Mouse (Mus musculus): ENCODE data around the gene Dmkn. TPM values are rescaled to one million over a fixed set of nuclear protein-coding genes. Genes with fewer than 3 reads are reported as not detected.
"Not testable (repeated sequence)": the region's sequence is repeated elsewhere in the genome, so short reads cannot be mapped to it uniquely, and the experiment has no call there.

Gene Dmkn
- polyA plus RNA-seq, 1 experiment from 2014 or later, result 5.9 TPM

DNA sequence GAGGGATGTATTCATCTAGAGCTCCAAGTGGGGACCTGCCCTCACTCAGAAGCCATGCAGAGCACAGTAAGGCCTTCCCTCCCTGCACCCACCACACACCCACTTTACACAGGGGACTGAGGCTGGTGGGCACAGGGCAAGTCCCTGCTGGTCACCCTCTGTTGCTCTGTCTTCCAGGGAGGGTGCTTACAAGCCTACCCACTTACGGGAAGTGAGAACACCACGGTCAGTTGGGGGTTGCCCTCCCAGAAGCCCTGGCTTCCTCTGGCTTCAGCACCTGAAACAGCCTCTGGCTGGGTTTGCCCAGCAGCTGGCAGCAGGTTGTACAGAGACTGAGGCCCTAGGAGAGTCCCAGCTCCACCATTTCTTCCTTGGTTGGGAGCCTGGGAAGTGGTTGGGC is 21.0 kb upstream of the Dmkn start:
- not testable (repeated sequence) for H3K36me3 ChIP-seq; H3K4me3 ChIP-seq; ATAC-seq (ENCODE audit: borderline replicate concordance, extremely low read depth, low FRiP score, low TSS enrichment); H3K9me3 ChIP-seq; H3K4me2 ChIP-seq; H3K9ac ChIP-seq; H3K27me3 ChIP-seq; H3K4me1 ChIP-seq; H3K27ac ChIP-seq
- 84% methylated on average over 2 of the region's 2 CpGs for WGBS

DNA sequence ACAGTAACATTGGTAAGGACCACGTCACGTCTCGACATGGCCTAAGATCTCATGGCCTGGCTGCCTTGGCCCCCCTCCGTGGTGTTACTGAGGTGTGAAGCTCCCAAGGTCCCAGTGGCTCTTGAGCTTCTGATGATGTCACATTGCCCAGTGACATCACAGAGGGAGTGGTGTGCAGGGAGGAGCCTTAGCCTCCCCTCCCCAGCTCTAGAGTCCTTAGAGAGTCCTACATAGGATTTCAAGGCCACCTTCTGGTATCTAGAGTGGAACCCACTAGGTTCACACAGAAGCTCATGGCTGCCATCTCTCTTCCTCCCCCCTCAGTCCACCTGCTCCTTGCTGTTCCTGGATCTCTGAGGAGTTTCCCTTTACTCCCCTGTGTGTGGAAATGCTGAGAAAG is 19.9 kb upstream of the Dmkn start, which contains the start of gene Gapdhs:
Gene Gapdhs, minus strand, starts transcription at position 65 of the 400 bp plus-strand sequence.
- H3K27me3 ChIP-seq; H3K4me2 ChIP-seq; ATAC-seq (ENCODE audit: borderline replicate concordance, extremely low read depth, low FRiP score, low TSS enrichment); H3K4me1 ChIP-seq; H3K9ac ChIP-seq; H3K36me3 ChIP-seq; H3K9me3 ChIP-seq; H3K4me3 ChIP-seq: not testable (repeated sequence)
- no CpG with 5 or more reads among the region's 4 CpGs for WGBS
- H3K27ac ChIP-seq, result 0 out of 2 replicates have a peak within 1 kb of the TSS, but pooled peaks have one; percentile 25

- H3K4me1 ChIP-seq, result 0 out of 2 replicates have a peak, but pooled peaks cover 4% of the 10 kb centered on the region
- no peaks in the 10 kb centered on the region for H3K27me3 ChIP-seq
- H3K9ac ChIP-seq, result no peak overlapping the region
- WGBS, result 21% methylated on average over 4 of the region's 4 CpGs
- H3K36me3 ChIP-seq, result no peaks in the 10 kb centered on the region
- H3K27ac ChIP-seq, result 0 out of 2 replicates have a peak overlapping the region, but pooled peaks have one; percentile 25
- ATAC-seq (ENCODE audit: borderline replicate concordance, extremely low read depth, low FRiP score, low TSS enrichment), result peak; percentile 55
- H3K9me3 ChIP-seq, result no peaks in the 10 kb centered on the region
- H3K4me3 ChIP-seq, result no peak overlapping the region
- no peak overlapping the region for H3K4me2 ChIP-seq
These were observed 19.4 kb upstream of the Dmkn start for GRCm38 (mm10) chr7:30744022-30744598.

DNA sequence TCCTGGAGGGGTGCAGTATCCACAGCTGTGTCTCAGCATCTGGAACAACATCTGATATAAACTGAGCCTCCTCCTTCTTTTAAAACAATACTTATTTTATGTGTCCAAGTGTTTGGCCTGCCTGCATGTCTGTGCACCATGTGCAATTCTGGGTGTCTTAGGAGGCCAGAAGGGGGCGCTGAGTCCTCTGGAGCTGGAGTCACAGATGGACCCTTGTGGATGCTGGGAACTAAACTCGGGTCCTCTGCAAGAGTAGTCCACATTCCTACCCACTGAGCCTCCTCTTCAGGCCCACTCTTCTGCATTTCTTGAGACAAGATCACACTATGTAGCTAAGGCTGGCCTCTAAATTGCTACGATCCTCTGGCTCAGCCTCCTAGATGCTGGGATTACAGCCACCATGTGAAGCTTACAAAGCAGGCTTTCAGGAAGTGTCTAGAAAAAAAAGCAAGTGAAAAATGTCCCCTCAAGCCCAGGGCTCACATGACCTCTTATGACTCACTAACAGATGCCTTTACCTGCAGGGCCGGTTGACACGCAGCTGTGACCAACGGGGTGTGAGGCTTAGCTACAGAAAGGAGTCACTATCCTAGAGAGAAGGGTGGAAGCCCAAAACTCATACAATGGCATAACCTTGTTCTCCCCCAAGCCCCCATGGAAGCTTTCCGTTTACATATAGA is 15.9 kb upstream of the Dmkn start:
- Histone ChIP-seq H3K4me3 (no peak overlapping the region), H3K36me3 (no peaks in the 10 kb centered on the region), H3K27ac (no peak overlapping the region), H3K9ac (no peak overlapping the region), H3K4me2 (no peak overlapping the region), H3K4me1 (0 out of 2 replicates have a peak, but pooled peaks cover 4% of the 10 kb centered on the region), H3K9me3 (no peaks in the 10 kb centered on the region), H3K27me3 (no peaks in the 10 kb centered on the region)
- 75% methylated on average over 7 of the region's 7 CpGs for WGBS
- no peak for ATAC-seq (ENCODE audit: borderline replicate concordance, extremely low read depth, low FRiP score, low TSS enrichment)

DNA sequence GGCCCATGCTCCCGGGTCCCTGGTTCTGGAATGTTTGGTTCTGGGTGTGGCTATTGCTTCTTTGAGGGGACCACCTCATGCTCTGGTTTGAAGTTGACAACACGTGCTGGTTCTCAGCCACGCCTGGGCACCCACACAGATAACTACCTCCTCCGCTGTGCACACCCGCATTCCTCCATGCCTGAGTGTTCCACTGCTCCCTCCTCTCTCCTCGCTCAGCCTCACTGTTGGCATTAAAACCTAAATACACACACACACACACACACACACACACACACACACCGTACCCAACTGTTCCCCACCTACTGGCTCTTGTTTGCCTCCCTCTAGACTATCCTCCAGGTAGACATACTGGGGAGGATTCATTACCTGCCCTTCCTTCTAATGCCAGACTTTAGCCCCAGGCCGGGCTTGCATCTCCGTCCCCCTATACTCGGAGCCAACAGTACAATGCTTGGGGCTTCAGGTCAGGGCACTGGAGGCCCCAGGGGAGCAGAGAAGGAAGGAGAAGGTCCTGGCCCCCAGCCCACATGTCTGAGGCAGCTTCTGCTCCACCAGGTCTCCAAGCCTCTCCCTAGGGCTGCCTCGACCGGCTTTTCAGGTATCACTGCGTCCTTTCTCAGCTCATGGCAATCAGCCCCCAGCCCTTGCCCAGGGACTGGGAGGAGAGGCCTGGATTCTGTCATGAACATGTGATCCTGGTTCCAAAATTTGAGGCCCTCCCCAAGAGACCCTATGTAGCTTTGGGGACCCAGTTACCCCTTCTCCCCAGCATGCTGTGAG is 13.5 kb upstream of the Dmkn start:
- H3K27ac ChIP-seq, result no peak overlapping the region

DNA sequence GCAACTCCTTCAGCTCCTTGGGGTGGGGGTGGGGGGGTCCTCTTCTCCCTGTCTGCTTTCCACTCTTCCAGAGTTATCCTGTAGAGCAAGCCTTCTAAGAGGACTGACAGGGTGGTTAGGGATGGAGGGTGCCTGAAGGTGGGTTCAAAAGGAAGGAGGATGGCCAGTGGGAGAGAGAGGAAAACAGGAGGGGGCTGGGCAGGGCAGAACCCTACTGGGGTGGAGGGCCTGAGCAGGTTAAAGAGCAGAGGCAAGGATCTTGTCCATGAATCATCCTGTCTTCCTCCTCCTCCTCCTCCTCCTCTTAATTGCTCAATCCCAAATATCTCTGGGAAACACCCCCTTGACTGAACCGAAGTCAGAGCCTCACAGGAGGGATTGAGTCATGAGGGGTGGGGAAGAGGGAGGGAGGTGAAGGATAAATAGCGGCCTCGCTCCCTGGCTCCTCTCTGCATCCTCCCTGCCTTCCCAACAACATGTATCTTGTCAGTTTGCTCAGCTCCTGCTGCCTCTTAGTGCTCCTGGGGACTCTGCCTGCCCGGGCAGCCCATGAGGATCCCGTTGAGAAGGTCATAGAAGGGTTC is 12.4 kb upstream of the Dmkn start, which contains the start of gene Sbsn:
Gene Sbsn, plus strand, starts transcription at position 386 of the 584 bp plus-strand sequence.
- Histone ChIP-seq H3K4me1 (no peaks in the 10 kb centered on the region), H3K9me3 (no peaks in the 10 kb centered on the region), H3K4me2 (no peak within 1 kb of the TSS), H3K36me3 (peaks cover 4% of the 10 kb centered on the region; the same call in 1 of the 2 replicates), H3K4me3 (no peak within 1 kb of the TSS), H3K27me3 (no peaks in the 10 kb centered on the region), H3K9ac (no peak within 1 kb of the TSS), H3K27ac (no peak within 1 kb of the TSS)
- no peak for ATAC-seq (ENCODE audit: borderline replicate concordance, extremely low read depth, low FRiP score, low TSS enrichment)
- WGBS, result 55% methylated on average over 5 of the region's 5 CpGs

More for the DNA sequence above, 13.5 kb upstream of the Dmkn start:
- no peak overlapping the region for H3K4me3 ChIP-seq
- no peaks in the 10 kb centered on the region for H3K27me3 ChIP-seq
- peaks cover 2% of the 10 kb centered on the region; the same call in 1 of the 2 replicates for H3K36me3 ChIP-seq
- H3K9ac ChIP-seq, result no peak overlapping the region
- ATAC-seq (ENCODE audit: borderline replicate concordance, extremely low read depth, low FRiP score, low TSS enrichment), result peak; percentile 44; the same call in 1 of the 2 replicates
- no peaks in the 10 kb centered on the region for H3K4me1 ChIP-seq
- no peaks in the 10 kb centered on the region for H3K9me3 ChIP-seq
- WGBS, result 72% methylated on average over 13 of the region's 13 CpGs
- H3K4me2 ChIP-seq, result no peak overlapping the region

- H3K27ac ChIP-seq, result no peak overlapping the region
- H3K36me3 ChIP-seq, result peaks cover 4% of the 10 kb centered on the region; the same call in 1 of the 2 replicates
- H3K4me1 ChIP-seq, result peaks cover 9% of the 10 kb centered on the region
- no peak for ATAC-seq (ENCODE audit: borderline replicate concordance, extremely low read depth, low FRiP score, low TSS enrichment)
- no peaks in the 10 kb centered on the region for H3K27me3 ChIP-seq
- H3K4me2 ChIP-seq, result no peak overlapping the region
- no peaks in the 10 kb centered on the region for H3K9me3 ChIP-seq
- no peak overlapping the region for H3K9ac ChIP-seq
- no peak overlapping the region for H3K4me3 ChIP-seq
- 81% methylated on average over 3 of the region's 3 CpGs for WGBS
These were observed 6.6 kb upstream of the Dmkn start for GRCm38 (mm10) chr7:30757001-30757400.

GRCm38 (mm10) chr7:30758853-30759252 is 4.7 kb upstream of the Dmkn start:
- Histone ChIP-seq H3K9ac (no peak overlapping the region), H3K36me3 (peaks cover 4% of the 10 kb centered on the region; the same call in 1 of the 2 replicates), H3K9me3 (no peaks in the 10 kb centered on the region), H3K4me3 (no peak overlapping the region), H3K27me3 (no peaks in the 10 kb centered on the region), H3K4me1 (peaks cover 9% of the 10 kb centered on the region), H3K4me2 (no peak overlapping the region), H3K27ac (no peak overlapping the region)
- ATAC-seq (ENCODE audit: borderline replicate concordance, extremely low read depth, low FRiP score, low TSS enrichment), result no peak
- 21% methylated on average over 4 of the region's 4 CpGs for WGBS

DNA sequence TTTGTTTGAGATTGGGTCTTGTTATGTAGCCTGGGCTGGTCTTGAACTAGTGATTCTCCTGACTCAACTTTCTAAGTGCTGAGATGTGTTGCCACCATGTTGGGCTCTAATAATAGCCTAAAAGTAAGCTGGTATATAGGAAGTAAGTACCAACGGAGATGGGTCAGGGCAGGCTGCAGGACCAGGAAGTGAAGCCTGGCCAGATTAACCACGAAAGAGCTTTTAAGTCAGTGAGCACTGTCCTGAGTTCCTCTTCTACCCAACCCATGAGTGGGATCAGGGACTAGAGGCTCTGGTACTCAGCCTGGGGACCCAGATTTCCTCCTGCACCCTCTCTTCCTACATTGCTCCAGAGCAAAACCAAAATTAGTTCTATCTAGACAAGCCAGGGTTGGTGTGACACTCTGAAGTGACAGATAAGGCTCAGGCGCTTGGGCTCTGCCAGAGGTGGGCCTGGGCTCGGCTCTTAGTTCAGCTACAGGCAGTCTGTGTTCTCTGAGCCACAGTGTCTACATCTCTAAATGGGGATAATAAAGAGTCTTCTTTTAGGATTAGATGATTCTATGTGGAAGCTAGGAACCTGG is 1.7 kb upstream of the Dmkn start:
- no peaks in the 10 kb centered on the region for H3K36me3 ChIP-seq
- H3K27ac ChIP-seq, result no peak overlapping the region
- no peak for ATAC-seq (ENCODE audit: borderline replicate concordance, extremely low read depth, low FRiP score, low TSS enrichment)
- WGBS, result 67% methylated on average over 4 of the region's 4 CpGs
- H3K4me3 ChIP-seq, result no peak overlapping the region
- no peaks in the 10 kb centered on the region for H3K9me3 ChIP-seq
- no peak overlapping the region for H3K4me2 ChIP-seq
- peaks cover 9% of the 10 kb centered on the region for H3K4me1 ChIP-seq
- no peaks in the 10 kb centered on the region for H3K27me3 ChIP-seq
- no peak overlapping the region for H3K9ac ChIP-seq

- H3K27ac ChIP-seq, result no peak overlapping the region
- H3K9me3 ChIP-seq, result no peaks in the 10 kb centered on the region
- no peak overlapping the region for H3K4me3 ChIP-seq
- WGBS, result 42% methylated on average over 11 of the region's 11 CpGs
- H3K4me2 ChIP-seq, result no peak overlapping the region
- H3K9ac ChIP-seq, result no peak overlapping the region
- ATAC-seq (ENCODE audit: borderline replicate concordance, extremely low read depth, low FRiP score, low TSS enrichment), result no peak
- H3K4me1 ChIP-seq, result peaks cover 6% of the 10 kb centered on the region; the same call in 1 of the 2 replicates
- H3K27me3 ChIP-seq, result no peaks in the 10 kb centered on the region
- H3K36me3 ChIP-seq, result no peaks in the 10 kb centered on the region
These were observed 1.6 kb downstream of the Dmkn start for GRCm38 (mm10) chr7:30765173-30765572.

DNA sequence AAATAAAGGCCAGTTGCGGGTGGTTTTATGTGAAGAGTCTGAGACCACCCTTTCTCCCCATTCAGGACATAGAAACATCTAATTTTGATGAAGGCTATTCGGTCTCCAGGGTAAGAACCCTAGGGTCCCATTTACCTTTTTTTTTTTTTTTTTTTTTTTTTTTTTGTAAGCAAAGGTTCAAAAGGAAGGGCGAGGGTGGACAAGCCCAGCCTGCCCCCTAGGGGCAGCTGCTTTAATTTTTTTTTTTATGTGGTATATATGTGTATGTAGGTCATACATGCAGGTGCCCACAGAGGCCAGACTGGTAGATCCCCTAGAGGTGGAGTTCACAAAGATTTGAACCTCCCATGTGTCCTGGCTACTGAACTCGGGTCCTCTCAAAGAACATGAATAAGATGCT is 2.9 kb downstream of the Dmkn start:
- Histone ChIP-seq H3K4me3 (no peak overlapping the region), H3K4me1 (no peaks in the 10 kb centered on the region), H3K27me3 (no peaks in the 10 kb centered on the region), H3K36me3 (no peaks in the 10 kb centered on the region), H3K9ac (no peak overlapping the region), H3K4me2 (no peak overlapping the region), H3K27ac (no peak overlapping the region), H3K9me3 (no peaks in the 10 kb centered on the region)
- ATAC-seq (ENCODE audit: borderline replicate concordance, extremely low read depth, low FRiP score, low TSS enrichment), result no peak
- 81% methylated on average over 4 of the region's 4 CpGs for WGBS
